Mouse (Mus musculus) right cerebral cortex, postnatal 4 days (tissue): ENCODE data around the gene Meltf.
A peak's percentile ranks its signal among the peaks of the same experiment; 100 is the strongest.

Experiments used
- DNase-seq: peaks from one replicate; pipeline ENCODE4 v3.0.0-alpha.2; 2022

The Meltf gene

DNA sequence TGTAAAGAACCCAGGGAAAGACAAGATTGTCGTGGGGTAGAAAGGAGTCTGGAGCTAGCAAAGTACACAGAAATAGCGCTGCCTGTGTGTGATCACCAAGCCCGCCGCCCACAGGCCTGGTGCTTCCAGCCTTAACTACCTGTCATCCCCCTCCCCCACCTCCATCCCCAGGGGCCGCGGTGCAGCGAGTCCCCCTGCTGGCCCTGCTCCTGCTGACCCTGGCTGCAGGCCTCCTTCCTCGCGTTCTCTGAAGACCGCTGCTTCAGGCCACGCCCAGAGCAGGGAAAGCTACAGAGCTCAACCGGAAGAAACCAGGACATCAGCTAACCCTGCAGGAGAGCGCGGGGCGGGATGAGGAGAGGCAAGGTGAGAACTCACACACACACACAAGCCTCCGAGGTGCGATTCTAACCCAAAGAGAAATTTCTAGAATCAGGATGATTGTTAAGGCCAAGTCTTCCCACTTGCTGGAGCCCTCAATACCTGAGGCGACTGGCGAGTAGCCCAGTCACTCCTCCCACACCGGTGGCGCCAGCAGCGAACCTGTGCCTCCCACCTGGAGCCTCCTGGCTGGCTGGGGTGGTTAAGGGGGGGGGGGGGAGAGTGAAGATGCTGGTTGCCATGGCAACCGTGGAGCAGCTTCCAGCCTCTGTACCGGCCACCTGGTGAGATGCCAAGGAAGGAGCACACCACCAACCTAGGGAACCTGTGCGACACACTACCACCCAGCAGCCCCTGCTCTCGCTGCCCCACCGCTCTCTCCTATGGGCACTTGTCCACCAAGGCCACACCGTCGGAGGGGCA lies 18.6 kb downstream of the Meltf start:
- peak; percentile 61 for DNase-seq

DNA sequence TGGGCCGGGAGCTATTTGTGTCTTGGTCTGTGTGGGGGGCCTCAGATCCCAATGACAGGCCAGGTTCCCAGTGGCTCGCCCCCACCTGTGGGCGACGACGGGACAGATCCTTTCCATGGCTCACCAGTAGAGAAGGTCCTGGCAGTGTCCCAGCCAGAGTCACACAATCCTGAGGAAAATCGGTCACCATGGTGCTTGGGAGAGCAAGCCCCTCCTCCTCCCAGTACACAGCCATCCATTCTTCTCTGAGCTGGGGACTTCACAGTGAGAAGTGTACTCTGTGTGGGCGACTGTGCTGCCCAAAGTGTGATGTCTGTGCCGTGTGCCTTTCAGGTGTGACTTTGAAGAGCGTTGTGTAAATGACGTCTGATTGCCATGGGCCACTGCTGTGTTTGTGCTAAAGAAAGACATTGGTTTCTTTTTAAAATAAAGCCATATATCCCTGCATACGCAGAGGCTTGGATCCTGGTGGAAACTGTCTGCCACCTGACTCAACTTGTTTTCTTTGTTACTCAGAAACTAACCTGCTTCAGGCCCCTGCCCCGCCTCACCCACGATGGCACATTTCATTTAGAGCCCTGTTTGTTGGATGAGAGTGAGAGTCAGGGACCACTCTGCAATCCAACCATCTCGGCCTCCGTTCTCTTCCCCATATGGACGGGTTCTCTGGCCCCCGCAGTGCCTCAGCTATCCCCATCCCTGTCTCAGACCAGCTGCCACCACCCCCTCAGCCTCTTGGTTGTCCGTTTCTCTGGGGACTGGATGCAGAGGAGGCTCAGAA lies 20.1 kb downstream of the Meltf start:
- peak; percentile 72 for DNase-seq

DNA sequence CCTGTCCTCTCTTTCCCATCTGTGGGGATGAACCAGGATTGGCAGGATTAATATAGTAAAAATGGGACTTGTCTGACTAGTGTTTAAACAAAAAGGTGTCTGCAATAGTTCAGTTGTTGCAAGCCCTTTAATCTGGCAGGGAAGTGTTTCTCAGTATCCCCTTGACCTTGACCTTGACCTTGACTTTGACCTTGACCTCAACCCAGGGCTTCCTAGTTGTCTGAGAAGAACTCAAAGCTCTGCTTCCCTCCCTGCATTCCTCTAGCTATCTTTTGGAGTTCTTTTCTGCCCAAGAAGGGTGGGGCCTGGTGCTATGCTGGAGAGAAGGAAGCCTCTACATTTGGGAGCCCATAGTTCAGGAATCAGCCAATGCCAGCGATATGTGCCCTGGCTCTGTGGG lies 23.3 kb downstream of the Meltf start:
- DNase-seq = no peak

DNA sequence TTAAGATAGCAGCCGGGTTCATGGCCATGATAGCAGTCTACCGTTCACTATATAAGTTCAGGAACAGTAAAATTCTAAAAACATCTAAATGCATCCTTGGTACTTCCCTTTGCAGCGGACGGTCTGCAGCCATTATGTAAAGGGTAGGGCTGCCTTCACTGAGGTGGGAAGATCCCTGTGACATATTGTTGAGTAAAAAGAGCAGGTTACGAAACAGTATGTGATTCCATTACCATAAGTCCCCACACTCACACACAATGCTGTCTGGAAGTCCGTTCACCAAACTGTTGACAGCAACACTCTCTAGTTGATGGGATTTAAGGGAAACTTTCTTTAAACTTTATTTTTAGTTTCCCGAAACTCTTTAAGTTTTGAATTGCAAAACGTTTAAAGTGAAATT lies 24.6 kb downstream of the Meltf start:
- no peak for DNase-seq

DNA sequence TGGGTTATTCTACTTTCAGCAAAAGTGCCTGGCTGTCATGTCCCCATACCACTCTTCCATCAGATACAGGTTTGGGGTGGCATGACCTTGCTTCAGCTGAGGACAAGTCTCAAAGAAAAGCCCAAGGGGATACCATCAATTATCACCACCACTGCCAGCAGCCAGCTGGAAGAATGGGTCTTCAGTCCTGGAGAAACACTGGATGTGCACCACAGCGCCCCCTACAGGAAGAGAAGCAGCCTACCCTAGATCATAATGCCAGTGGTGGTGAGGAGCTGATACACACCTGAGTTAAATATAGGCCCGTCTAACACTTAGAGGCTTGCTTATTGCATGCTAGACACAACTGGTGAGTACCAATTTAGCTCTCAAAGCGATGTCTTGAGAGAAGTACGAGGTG lies 26.7 kb downstream of the Meltf start:
- no peak for DNase-seq

DNA sequence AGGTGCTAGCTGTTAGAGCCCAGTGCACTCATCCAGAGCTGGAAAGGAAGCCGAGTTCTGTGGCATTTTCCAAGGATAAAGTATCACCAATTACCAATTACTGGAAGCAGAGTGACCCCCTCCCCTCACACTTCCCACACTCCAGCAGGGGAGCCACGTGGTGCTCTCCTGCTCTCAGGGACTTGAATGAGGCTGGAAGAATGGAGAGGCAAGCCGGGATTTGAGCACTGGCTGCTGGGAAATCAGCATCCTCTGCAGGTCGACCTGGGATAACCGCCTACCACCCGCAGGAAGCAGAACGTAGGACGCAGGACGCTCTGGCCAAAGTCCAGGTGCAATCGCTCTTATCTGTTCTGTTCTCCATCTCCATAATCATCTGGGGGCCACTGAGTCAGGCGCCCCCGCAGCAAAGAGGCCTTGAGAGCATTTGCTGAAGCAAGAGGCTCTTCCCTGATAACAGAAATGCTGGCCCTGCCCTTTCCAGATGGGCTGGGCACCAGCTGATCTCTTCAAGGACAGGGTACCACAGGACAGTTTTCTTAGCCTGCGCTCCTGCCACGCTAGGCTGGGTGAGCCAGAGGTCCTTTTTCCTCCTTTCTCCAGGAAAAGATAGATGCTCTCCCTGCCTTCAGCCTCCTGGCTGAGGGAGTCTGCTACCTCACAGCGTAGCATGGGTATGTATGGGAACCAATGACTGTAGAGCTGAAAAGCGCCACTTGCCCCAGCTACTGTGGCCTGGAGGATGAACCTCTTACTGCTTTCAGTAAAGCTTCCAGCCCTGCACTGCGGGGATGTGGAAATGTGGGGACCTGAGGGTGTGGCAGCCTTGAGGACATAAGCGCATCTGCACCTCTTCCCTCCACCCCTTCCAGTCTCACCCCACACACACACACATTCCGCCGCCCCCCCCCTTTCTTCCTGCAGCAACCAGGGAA lies 27.5 kb downstream of the Meltf start:
- no peak for DNase-seq

DNA sequence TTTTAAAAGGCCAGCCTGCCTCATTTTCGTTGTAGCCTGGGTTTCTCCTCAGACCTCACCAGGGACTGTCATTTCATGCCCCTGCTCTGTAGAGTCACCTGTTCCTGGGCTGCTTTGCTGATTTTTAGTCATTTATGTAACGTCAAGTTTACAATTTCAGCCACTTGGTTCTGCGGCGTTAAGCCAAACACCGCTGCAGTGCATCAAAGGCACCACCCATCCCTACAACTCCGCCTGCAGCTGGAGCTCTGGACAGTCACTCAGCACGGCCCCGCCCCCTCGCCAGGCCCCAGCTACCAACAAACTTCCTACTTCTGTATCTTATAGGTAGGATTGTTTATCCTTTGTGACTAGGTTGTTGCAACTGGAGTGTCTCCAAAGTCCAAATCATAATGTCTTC lies 28.3 kb downstream of the Meltf start:
- DNase-seq = no peak

DNA sequence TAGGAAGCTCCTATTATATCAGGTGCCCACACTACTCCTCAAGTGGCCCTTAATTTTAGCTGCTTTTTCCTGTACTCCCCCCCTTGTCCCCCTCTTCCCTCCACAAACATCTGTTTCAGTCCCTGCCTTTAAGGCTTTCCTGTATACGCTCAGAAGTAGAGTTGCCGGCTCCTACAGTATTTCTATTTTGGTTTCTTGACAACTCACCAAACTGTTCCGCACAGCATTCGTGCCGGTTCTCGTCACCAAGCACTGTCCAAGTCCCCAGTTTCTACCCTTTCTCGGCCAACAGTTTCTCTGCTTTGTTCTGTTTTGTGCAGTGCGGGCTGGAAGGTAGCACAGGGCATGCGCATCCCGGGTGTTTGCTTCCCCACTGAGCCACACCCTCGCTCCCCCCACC lies 30.3 kb downstream of the Meltf start:
- DNase-seq = no peak

DNA sequence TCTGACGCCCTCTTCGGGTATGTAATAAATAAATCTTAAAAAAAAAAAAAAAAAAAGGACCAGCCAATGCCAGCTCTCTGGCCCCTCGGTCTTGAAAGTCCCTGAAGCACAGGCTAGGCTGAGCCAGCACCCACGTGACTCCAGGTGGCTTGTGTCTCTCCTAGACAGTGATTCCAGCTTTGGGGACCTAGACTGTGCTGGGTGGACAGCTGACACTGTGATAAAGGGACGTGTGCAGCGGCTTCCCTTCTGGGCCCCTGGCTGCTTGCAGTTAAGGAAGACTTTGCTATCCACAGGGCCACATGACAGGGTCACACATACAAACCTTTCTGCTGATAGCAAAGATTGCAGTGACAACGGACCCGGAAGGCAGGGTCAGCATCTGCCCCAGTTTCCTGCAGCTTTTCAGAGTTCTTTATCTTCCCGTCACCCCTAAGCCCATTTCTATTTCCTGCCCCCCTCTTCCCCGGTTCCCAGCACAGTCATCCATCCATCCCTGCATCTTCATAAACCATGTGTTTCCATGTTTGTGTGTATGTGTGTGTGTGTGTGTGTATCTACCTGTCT lies 31.8 kb downstream of the Meltf start:
- DNase-seq = no peak

DNA sequence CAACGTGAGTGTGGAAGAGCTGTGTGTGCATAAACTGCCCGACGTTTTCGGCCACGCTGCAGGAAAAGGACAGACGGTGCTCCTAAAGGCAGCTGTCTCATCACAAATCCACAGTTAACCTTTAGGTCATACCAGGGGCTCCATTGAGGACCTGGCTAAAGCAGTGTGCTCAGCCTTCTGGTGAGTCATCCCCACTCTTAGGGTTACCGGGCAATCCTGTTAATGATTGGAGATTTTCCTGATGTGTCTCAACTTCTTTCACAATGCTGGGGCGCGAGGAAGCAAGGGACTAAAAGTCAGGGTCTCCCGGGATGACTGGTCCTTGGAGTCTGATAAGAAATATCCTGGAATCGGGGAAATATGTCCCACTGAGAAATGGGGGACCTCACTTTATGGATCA lies 39.2 kb downstream of the Meltf start:
- no peak for DNase-seq

DNA sequence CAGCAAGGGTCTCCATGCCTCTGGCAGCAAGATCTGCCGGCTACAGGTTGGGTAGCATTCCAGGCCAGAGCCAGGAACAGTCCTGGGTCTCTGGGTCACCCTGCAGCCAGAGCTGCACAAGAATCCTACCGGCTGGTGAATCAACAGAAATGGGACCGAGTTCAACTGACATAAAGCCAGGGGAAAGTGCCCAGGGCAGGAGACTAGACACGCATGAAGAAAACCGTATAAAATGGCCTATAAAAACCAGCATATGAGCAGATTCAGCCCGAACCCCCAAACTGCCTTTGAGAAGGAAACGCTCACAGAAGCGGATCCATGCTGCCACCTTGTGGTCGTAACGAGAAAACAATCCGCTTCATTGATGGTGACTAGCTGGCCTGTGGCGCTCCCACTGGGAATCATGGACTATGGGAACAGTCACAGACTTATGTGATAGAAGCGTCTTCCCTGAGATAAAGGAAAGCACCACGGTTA lies 39.7 kb downstream of the Meltf start:
- peak; percentile 79 for DNase-seq

DNA sequence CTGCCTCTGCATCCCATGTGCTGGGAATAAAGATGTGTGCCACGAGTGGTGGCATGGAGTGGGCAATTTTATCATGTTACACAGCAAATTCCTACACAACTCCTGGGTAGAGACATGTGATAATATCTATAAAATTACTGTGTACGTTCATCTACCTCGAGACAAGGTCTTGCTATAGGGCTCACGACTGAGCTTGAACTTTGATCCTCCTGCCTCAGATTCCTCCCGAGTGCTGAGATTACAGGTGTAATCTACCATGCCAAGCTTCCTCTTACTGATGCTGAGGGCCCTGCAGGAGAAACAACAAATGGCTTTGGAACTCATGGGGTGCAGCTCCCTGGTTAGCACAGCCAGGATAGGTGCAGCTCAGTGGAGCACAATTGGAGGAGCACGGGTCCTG lies 45.8 kb downstream of the Meltf start:
- no peak for DNase-seq

DNA sequence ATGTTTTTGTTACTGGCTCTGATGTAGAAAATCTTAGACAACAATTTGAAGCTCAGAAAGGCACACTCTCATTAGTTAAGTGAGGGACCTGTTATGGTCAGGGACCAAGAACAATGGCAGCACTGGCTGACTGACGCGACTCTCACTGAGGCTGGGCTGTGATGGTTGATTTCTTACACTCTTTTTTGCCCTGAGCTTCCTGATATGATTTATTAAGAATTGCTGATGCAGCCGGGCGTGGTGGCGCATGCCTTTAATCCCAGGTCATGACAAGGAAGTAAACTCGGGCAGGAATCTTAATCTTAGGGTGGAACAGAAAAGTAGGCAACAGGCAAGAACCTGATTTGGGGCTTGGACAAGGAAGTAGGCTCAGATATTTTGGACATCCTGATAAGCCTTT lies 47.5 kb downstream of the Meltf start:
- no peak for DNase-seq

DNA sequence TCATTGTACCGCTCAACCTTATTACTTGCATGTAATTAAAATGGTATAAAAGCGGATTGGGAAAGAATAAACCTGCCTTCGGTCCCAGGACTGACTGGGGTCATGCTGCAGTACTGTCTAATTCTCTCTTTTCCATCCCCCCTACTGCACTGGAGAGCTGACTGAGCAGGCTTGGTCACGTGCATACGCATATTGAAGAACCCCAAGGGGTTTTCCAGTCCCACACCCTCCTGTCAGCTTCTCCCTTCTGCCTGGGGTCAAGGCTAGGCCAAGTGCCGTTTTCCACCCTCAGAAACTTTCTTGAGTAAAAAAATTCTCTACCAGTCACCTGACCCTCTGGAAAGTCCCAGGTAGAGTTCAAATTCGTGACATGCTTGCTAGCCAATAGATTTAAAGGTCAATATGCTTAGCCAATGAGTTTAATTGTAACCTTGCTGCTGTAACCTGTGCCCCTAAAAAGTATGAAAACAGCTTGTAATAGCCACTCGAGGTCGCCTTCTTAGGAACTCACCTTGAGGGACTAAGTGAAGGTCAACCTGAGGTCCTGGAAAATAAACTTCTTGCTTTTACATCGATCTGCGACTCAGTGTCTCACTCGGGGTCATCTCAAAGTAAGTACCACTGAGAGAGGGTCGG lies 48.1 kb downstream of the Meltf start:
- DNase-seq = no peak

DNA sequence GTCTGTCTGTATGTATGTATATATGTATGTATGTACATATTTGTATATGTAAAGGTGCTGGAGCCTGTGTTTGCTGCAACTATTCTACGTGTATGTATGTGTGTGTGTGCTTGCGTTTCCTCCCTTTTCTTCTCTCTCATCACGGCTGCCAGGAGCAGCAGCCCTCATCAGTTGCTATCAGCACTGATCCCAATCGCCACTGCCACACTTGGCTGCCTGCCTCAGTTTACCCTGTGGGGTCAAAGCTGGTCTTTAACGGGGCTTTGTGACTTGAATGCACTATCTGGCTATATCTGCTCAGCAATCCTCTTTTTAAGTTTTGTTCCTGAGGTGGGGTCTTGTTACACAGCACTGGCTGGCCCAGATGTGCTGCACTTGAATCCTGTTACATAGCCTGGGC lies 48.8 kb downstream of the Meltf start:
- no peak for DNase-seq

DNA sequence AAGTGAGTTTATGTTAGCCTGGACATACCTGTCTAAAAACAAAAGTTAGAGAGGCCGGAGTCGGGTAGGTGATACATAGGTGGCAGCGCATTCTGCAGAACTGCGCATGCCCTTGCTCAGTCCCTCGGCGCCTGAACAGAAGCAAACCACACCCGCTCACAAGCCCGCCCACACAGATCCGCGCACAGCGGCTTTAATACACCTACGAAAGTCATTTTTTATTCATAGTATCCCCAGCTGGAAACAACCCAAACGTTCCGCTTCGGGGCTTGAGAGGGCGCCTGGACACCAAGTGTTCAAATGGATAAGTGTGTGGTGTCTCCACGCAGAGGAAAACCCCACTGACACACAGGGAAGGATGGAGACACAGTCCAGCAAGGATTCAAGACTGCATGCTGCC lies 52.7 kb downstream of the Meltf start:
- DNase-seq = no peak

DNA sequence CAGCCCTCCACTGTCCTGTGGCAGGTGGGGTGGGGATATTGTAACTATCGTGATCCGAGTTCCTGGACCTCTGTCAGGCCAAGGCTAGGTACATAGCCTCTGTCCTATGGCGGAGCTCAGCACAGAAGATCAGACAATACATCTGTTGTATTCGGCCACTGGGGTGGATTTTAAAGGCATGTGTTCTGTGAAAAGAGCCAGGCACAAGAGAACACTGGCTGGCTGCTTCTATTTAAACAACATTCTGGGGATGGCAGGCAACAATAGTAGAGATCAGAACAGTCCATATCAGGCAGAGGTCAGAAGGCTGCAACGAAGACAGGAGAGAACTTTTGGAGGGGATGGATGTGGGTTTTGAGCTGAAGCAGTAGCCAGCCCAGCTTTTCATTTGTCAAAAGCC lies 53.6 kb downstream of the Meltf start:
- no peak for DNase-seq

DNA sequence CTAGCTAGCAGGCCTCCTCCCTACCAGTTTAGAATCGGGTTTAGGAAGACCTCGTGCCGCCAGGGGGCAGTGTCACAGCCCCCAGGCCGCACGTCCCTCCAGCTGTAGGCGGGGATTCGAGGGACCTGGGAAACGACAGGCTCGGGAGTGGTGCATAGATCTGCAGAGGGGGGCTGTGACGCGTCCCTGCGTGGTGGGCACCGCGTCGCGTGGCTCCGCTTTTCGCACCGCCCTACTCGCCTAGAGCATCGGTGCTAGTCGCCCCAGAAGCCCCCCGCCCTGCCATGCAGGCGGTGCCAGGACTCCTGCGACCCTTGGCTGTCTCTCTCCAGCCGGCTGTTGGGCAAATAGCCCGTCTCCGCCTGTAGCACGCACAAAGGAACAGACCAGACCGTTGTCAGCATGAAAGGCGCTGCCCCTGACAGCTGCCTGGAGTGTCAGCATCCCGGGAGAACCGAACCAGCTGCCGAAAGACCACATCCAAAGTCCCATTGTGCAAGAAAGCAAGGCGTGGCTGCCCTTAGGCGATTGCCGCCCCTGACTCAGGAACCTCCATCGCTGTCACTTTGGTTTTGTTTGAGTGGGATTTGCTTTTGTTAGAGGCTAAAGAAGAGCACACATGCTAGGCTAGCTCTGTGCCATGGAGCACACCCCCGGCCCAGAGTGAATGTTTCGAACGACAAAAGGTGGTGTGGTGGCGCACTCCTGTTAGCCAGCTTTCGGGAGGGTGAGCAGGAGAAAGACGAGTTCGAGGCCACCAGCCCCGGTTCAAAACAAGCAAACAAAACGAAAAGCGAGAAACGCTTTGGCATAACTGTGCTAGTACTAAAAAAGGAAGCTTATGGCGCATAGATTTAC lies 54.5 kb downstream of the Meltf start:
- DNase-seq = peak; percentile 90

DNA sequence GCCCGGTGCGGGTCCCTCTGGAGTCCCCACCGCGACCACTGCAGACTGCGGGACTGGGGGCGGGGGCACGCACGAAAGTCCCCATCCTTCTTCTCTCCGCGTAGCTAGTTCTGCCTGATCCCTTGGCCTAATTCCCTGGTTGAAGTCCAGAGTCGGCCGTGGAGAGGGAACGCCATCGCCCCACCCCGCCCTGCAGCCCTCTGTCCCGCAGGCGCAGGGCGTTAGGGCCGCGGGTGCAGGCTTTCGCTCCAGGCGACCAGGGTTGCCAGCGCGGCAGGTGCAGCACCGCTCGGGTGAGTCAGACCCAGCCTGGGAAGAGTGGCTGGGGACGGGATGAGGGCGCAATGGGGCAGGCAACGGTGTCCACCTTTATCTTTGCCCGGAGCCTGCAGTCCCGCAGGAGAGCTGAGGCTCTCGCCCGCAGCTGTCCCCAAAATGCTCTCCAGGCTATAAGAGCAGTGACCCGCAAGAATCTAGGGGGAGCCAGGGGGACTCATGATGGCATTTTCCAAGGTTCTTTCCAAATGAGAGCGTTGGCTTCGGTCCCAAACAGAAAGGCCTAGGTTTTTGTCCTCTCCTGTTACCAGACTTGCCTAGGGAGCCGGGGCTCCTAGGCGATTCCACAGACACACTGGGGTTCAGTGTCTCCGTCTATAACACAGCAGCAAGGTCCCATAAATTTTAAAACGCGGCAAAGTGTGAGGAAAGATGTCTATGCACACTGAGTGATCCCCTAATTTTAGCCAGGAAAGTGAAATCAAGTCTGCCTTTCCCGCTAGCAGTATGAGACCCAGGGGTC lies 55.3 kb downstream of the Meltf start, which contains the start of gene Pigz:
TSS of gene Pigz (plus strand) at position 101 of the 799 bp plus-strand sequence.
- DNase-seq = peak; percentile 55

DNA sequence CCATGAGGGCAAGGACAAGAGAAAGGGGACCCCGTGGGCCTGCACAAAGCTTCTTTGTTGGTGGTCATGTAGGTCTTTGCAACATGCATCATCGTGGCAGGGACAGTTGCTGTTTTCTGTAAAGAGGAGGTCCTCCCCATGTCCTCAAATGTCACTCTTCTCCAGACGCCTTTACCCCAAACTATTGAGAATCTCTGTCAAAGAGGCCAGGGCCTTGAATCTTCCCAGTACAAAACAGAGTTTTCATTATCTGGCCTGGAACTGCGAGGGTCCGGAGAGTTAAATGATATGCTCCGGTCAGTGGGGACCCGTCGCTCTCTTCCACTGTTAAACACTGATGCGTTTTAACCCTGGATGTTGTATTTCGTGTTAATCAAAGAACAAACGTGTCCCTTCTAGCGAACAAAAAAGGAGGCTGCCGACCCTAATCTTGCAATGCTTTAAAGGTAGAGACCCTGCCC lies 56.0 kb downstream of the Meltf start:
- DNase-seq = no peak
